Mouse (Mus musculus): ENCODE measurements around the gene Olfr541. TPM values are rescaled to one million over a fixed set of nuclear protein-coding genes. Genes with fewer than 3 reads are reported as not detected.

Gene Olfr541
- polyA plus RNA-seq, 1 experiment from 2014 or later, result not detected

DNA sequence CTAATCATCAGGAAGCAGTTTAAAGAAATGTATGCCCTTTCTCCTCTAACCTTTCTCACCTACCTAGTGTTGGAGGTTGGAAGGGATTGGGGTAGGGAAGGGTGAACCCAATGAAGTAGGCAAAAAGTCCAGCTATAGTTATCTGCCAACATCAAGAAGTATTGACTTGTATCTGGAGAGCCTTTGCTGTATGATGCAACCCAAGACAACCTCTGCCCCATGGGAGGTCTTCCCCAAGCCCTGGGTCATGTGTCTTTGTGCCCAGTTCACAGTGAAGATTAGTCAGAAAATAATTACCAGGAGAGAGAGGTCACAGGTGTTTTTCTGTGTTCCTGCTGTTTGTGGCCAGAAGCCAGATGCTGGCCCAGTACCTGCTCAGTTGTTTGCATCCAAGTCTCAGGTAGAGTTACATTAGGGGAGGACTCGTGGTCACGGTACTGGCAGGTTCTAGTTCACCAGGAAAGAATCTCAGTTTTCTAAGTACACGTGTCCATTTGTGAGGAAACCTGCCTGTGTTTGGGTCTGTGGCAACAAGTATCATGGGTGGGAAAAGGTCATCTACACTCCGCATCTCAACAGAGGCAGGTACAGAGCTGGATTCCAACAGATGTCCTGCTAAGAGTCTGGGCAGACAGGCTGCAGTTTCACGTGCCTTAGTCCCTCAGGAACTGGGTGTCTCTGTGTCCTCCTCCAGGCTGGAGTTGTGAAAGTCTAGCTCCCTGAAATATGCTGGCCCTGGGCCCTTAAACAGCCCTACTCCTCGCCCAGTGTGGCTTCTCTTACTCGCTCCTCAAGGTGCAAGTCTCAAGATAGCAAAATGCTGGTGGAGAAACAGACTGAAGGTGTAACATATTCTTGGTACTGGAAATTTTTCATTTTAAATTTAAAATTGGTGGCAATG lies 20.3 kb downstream of the Olfr541 start:
- ATAC-seq, result no peak
- no peaks in the 10 kb centered on the region for H3K36me3 ChIP-seq (ENCODE audit: control insufficient read depth, insufficient read depth, low read length)
- H3K9me3 ChIP-seq (replicated peaks; ENCODE audit: control insufficient read depth, low read length), result no peaks in the 10 kb centered on the region
- WGBS, result 79% methylated on average over 7 of the region's 7 CpGs
- no peaks in the 10 kb centered on the region for H3K27me3 ChIP-seq (replicated peaks; ENCODE audit: control insufficient read depth, insufficient read depth, low read length)
- H3K4me2 ChIP-seq (ENCODE audit: low read length), result no peak overlapping the region
- H3K27ac ChIP-seq (ENCODE audit: low read depth, low read length), result no peak overlapping the region
- H3K4me1 ChIP-seq (ENCODE audit: control insufficient read depth, insufficient read depth, low read length), result no peaks in the 10 kb centered on the region
- DNase-seq (ENCODE audit: low spot score), result no peak
- H3K4me3 ChIP-seq (ENCODE audit: low read depth, low read length), result no peak overlapping the region
- no peak overlapping the region for H3K9ac ChIP-seq (ENCODE audit: low read length)

DNA sequence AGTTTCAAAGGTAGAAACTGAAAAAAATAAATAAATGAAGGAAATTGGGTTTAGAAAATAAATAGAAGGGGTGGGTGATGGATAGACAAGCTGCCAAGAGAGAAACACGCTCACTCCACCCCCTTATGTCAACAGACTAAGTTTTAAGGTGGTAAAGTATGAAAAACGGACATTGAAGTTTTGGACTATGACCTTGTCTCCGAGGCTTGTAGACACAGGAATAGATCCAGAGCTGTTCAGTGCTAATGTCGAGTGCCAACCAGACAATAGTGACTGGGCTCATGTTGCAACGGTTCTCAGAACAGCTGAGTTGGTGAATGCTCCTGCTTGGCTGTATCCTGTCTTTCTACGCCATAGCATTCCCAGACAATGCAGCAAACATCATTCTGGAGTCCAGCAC lies 24.0 kb downstream of the Olfr541 start:
- Histone ChIP-seq H3K9ac (ENCODE audit: low read length) (no peak overlapping the region), H3K9me3 (replicated peaks; ENCODE audit: control insufficient read depth, low read length) (no peaks in the 10 kb centered on the region), H3K4me3 (ENCODE audit: low read depth, low read length) (no peak overlapping the region), H3K4me2 (ENCODE audit: low read length) (no peak overlapping the region), H3K36me3 (ENCODE audit: control insufficient read depth, insufficient read depth, low read length) (no peaks in the 10 kb centered on the region), H3K4me1 (ENCODE audit: control insufficient read depth, insufficient read depth, low read length) (no peaks in the 10 kb centered on the region), H3K27ac (ENCODE audit: low read depth, low read length) (no peak overlapping the region), H3K27me3 (replicated peaks; ENCODE audit: control insufficient read depth, insufficient read depth, low read length) (no peaks in the 10 kb centered on the region)
- no peak for DNase-seq (ENCODE audit: low spot score)
- 83% methylated on average over 6 of the region's 6 CpGs for WGBS
- ATAC-seq, result no peak

DNA sequence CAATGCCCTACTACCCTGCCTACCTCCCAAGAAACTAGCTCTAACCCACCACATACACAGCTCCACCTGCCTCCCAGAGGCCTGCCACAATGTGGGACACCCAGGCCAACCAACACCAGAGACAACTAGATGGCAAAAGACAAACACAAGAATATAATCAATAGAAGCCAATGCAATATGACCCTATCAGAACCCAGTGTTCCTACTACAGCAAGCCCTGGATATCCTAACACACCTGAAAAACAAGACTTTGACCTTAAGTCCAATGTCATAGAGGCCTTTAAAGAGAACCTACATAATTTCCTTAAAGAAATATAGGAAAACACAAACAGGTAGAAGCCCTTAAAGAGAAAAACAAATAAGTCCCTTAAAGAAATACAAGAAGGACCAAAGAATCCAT lies 28.5 kb downstream of the Olfr541 start:
- Histone ChIP-seq H3K9ac (ENCODE audit: low read length) (no peak overlapping the region), H3K4me3 (ENCODE audit: low read depth, low read length) (no peak overlapping the region), H3K4me2 (ENCODE audit: low read length) (no peak overlapping the region), H3K9me3 (replicated peaks; ENCODE audit: control insufficient read depth, low read length) (no peaks in the 10 kb centered on the region), H3K4me1 (ENCODE audit: control insufficient read depth, insufficient read depth, low read length) (no peaks in the 10 kb centered on the region), H3K27ac (ENCODE audit: low read depth, low read length) (no peak overlapping the region), H3K27me3 (replicated peaks; ENCODE audit: control insufficient read depth, insufficient read depth, low read length) (no peaks in the 10 kb centered on the region), H3K36me3 (ENCODE audit: control insufficient read depth, insufficient read depth, low read length) (no peaks in the 10 kb centered on the region)
- no peak for ATAC-seq
- no peak for DNase-seq (ENCODE audit: low spot score)

DNA sequence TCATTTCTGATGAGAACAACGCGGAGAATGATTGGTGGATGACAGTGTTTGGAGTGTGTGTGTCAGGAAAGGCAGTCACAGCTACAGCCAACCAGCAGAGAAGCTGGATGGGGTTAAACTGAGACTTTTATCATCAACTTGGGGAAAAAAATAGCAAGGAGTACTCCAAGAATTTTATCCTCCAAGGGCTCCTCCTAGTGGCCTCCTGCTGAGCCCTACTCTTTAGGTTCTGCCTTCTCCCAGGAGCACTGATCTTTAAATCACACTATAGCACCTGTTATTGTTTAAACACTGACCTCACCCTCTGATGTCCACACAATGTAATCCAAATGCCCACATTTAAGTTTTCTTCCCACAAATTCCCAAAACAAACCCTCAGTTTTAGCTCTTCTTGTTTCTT lies 36.1 kb downstream of the Olfr541 start:
- Histone ChIP-seq H3K36me3 (ENCODE audit: control insufficient read depth, insufficient read depth, low read length) (no peaks in the 10 kb centered on the region), H3K4me3 (ENCODE audit: low read depth, low read length) (no peak overlapping the region), H3K4me1 (ENCODE audit: control insufficient read depth, insufficient read depth, low read length) (no peaks in the 10 kb centered on the region), H3K27me3 (replicated peaks; ENCODE audit: control insufficient read depth, insufficient read depth, low read length) (no peaks in the 10 kb centered on the region), H3K9ac (ENCODE audit: low read length) (no peak overlapping the region), H3K9me3 (replicated peaks; ENCODE audit: control insufficient read depth, low read length) (no peaks in the 10 kb centered on the region), H3K4me2 (ENCODE audit: low read length) (no peak overlapping the region), H3K27ac (ENCODE audit: low read depth, low read length) (no peak overlapping the region)
- no peak for DNase-seq (ENCODE audit: low spot score)
- WGBS, result 80% methylated on average over 2 of the region's 2 CpGs
- ATAC-seq, result no peak

DNA sequence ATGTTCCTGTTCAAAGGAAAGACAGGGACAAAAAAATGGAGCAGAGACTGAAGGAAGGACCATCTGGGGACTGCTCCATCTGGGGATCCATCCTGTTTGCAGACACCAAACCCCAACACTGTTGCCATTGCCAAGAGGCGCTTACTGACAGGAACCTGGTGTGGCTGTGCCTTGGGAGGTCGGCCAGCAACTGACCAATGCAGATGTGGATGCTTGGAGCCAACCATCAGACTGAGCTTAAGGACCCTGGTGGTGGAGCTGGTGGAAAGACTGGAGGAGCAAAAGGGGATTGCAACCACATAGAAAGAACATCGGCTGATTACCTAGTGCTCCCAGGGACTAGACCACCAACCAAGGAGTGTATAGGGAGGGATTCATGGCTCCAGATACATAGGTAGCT lies 50.3 kb downstream of the Olfr541 start:
- H3K27me3 ChIP-seq (replicated peaks; ENCODE audit: control insufficient read depth, insufficient read depth, low read length), result no peaks in the 10 kb centered on the region
- no peaks in the 10 kb centered on the region for H3K4me1 ChIP-seq (ENCODE audit: control insufficient read depth, insufficient read depth, low read length)
- WGBS, result 87% methylated on average over 3 of the region's 3 CpGs
- H3K4me3 ChIP-seq (ENCODE audit: low read depth, low read length), result no peak overlapping the region
- DNase-seq (ENCODE audit: low spot score) (no peak), ATAC-seq (no peak)
- H3K9me3 ChIP-seq (replicated peaks; ENCODE audit: control insufficient read depth, low read length), result no peaks in the 10 kb centered on the region
- no peak overlapping the region for H3K9ac ChIP-seq (ENCODE audit: low read length)
- no peak overlapping the region for H3K27ac ChIP-seq (ENCODE audit: low read depth, low read length)
- no peak overlapping the region for H3K4me2 ChIP-seq (ENCODE audit: low read length)
- no peaks in the 10 kb centered on the region for H3K36me3 ChIP-seq (ENCODE audit: control insufficient read depth, insufficient read depth, low read length)

DNA sequence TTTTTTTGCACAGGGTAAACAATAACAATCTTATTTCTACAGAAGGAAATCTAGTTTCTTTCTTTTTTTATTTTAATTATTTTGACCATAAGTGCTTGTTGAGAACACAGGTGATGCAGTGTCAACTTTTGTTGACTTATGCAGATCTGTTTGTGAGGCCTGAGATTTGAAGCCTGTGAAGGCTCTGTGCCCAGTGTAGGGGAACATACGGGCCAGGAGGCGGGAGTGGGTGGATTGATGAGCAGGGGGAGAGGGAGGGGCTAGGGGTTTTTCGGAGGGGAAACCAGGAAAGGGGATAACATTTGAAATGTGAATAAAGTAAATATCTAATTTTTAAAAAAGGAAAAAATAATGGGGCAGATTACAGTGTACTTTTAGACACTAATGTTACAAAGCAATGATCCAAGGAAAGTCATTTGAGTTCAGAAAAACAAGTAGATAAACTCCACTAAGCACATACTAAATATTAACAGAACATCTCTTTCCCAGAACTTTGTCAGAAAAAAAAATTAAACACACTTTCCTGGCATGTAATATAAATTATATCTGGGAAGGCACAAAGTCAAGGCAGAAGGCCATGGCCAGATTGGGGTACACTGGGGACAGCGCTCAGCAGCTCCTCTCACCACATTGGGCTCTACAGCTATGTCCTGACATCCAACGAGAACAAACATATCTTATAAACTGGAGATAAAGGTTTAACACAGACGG lies 51.2 kb downstream of the Olfr541 start:
- ATAC-seq (no peak), DNase-seq (ENCODE audit: low spot score) (no peak)
- H3K4me2 ChIP-seq (ENCODE audit: low read length), result no peak overlapping the region
- H3K4me1 ChIP-seq (ENCODE audit: control insufficient read depth, insufficient read depth, low read length), result no peaks in the 10 kb centered on the region
- H3K9ac ChIP-seq (ENCODE audit: low read length), result no peak overlapping the region
- H3K27ac ChIP-seq (ENCODE audit: low read depth, low read length), result no peak overlapping the region
- no peaks in the 10 kb centered on the region for H3K27me3 ChIP-seq (replicated peaks; ENCODE audit: control insufficient read depth, insufficient read depth, low read length)
- no peaks in the 10 kb centered on the region for H3K36me3 ChIP-seq (ENCODE audit: control insufficient read depth, insufficient read depth, low read length)
- 84% methylated on average over 6 of the region's 6 CpGs for WGBS
- no peak overlapping the region for H3K4me3 ChIP-seq (ENCODE audit: low read depth, low read length)
- no peaks in the 10 kb centered on the region for H3K9me3 ChIP-seq (replicated peaks; ENCODE audit: control insufficient read depth, low read length)

DNA sequence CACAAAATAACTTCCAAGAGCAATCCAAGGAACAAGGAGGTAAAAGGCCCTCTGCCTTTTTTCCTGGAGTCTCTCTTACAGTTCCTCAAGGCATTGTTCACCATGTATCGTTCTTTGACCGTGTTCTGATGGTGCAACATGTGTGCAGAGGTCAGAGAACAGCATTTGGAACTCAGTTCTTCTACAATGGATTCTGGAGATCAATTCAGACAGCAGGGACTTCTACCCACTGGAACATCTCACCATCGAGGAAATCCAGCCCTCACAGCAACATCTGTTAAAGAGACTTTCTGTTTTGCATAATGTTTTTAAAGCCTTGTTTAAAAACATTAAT lies 51.7 kb downstream of the Olfr541 start:
- H3K36me3 ChIP-seq (ENCODE audit: control insufficient read depth, insufficient read depth, low read length), result no peaks in the 10 kb centered on the region
- no peaks in the 10 kb centered on the region for H3K4me1 ChIP-seq (ENCODE audit: control insufficient read depth, insufficient read depth, low read length)
- no peaks in the 10 kb centered on the region for H3K9me3 ChIP-seq (replicated peaks; ENCODE audit: control insufficient read depth, low read length)
- DNase-seq (ENCODE audit: low spot score) (no peak), ATAC-seq (no peak)
- no peak overlapping the region for H3K4me2 ChIP-seq (ENCODE audit: low read length)
- H3K4me3 ChIP-seq (ENCODE audit: low read depth, low read length), result no peak overlapping the region
- no peak overlapping the region for H3K9ac ChIP-seq (ENCODE audit: low read length)
- 81% methylated on average over 3 of the region's 3 CpGs for WGBS
- no peaks in the 10 kb centered on the region for H3K27me3 ChIP-seq (replicated peaks; ENCODE audit: control insufficient read depth, insufficient read depth, low read length)
- H3K27ac ChIP-seq (ENCODE audit: low read depth, low read length), result no peak overlapping the region

DNA sequence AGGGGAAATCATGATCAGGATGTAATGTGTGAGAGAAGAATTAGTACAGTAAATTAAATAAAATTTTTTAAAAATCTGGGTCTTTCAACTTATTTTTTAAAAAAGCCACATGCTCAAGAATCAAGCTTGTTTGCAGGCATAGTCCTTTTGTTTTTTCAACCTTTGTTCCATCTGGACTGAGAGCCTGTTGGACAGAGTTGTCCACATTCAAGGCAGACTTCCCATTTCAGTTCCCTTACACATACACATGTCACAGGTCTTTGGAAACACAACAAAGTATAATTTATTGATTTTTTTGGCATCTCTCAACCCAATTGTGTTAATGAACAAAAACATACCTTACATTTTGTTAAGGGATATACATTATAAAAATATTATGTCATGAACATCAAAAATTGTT lies 57.5 kb downstream of the Olfr541 start:
- no peak overlapping the region for H3K27ac ChIP-seq (ENCODE audit: low read depth, low read length)
- ATAC-seq, result no peak

More for the DNA sequence above, 57.5 kb downstream of the Olfr541 start:
- no peak overlapping the region for H3K9ac ChIP-seq (ENCODE audit: low read length)
- DNase-seq (ENCODE audit: low spot score), result no peak
- no peak overlapping the region for H3K4me2 ChIP-seq (ENCODE audit: low read length)
- no peaks in the 10 kb centered on the region for H3K9me3 ChIP-seq (replicated peaks; ENCODE audit: control insufficient read depth, low read length)
- no peaks in the 10 kb centered on the region for H3K36me3 ChIP-seq (ENCODE audit: control insufficient read depth, insufficient read depth, low read length)
- no peak overlapping the region for H3K4me3 ChIP-seq (ENCODE audit: low read depth, low read length)
- no peaks in the 10 kb centered on the region for H3K4me1 ChIP-seq (ENCODE audit: control insufficient read depth, insufficient read depth, low read length)
- H3K27me3 ChIP-seq (replicated peaks; ENCODE audit: control insufficient read depth, insufficient read depth, low read length), result no peaks in the 10 kb centered on the region

Data from forebrain, embryonic 14.5 days (tissue).